Mouse (Mus musculus) cerebellum, adult 2 months (tissue): ENCODE data around the gene Igfbp2. TPM values are rescaled to one million over a fixed set of nuclear protein-coding genes. Genes with fewer than 3 reads are reported as not detected.

Experiments
- DNase-seq, 2 experiments: peaks; one replicate each; pipeline ENCODE4 v3.0.0; 2021
- H3K27ac ChIP-seq: fragments of 200-500 bp; 2 replicates; pipeline ENCODE4 v1.5.1; 2012; ENCODE audit warnings: low read length, control low read depth, inconsistent platforms; ENCODE audit not compliant: insufficient read depth
- H3K27me3 ChIP-seq: fragments of 200-500 bp; 2 replicates; pipeline ENCODE4 v1.6.1; 2012; ENCODE audit warnings: inconsistent platforms, mild to moderate bottlenecking, low read length, moderate library complexity; ENCODE audit not compliant: control insufficient read depth, insufficient read depth
- H3K4me1 ChIP-seq: fragments of 200-500 bp; 2 replicates; pipeline ENCODE4 v1.6.1; 2011; ENCODE audit warnings: low read length; ENCODE audit not compliant: control insufficient read depth, insufficient read depth
- H3K4me3 ChIP-seq: fragments of 200-500 bp; replicated peaks from 2 replicates; pipeline ENCODE3; 2011; ENCODE audit warnings: mild to moderate bottlenecking, low read depth, low read length, control low read depth; ENCODE audit not compliant: insufficient read depth
- CTCF ChIP-seq: fragments of 200-500 bp; IDR thresholded peaks from 2 replicates; pipeline ENCODE4 v1.5.1; 2011; ENCODE audit warnings: low read depth, mild to moderate bottlenecking, control low read depth, low read length, moderate library complexity, borderline replicate concordance; ENCODE audit not compliant: insufficient read depth
- POLR2A ChIP-seq: fragments of 200-500 bp; IDR thresholded peaks from 2 replicates; pipeline ENCODE4 v1.6.1; 2011; ENCODE audit warnings: low read length, control low read depth, borderline replicate concordance; ENCODE audit not compliant: insufficient read depth
- whole genome bisulfite sequencing: fragments of 180-500 bp; shearing (Covaris S2); methylation state at CpG from one replicate; pipeline ENCODE4 v1.1.7; 2018; 5-methylcytosine and 5-hydroxymethylcytosine counted together
- polyA plus RNA-seq: library from polyadenylated mRNA; depleted of rRNA; stranded (reverse); fragments of >200 nt; gene quantifications from 2 replicates; pipeline ENCODE4 v1.2.3, GENCODE M21; 2012

The Igfbp2 gene
- polyA plus RNA-seq, 1 experiment = 63.0 TPM

DNA sequence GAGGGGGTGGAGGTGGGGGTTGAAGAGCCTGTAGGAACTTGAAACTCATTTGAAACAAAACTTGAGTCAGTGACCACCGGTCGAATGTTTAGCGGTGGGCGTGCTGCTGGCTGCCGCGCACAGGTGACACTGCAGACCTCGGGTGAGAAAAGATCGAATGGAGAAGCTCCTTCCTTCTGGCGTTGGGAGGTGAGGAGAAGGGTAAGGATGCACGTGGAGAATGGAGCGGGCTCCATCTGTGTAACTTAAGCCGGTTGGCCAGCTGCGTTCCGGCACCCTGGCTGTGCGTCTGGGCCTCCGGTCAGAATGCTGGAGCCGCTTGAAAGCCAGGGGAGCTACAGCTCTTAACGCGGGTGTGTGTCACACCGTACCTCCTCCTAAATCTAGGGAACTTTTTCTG lies 983 bp downstream of the Igfbp2 start:
- Histone ChIP-seq H3K4me3 (peak overlapping the region; percentile 2), H3K27me3 (peaks cover 1% of the 10 kb centered on the region; the same call in 1 of the 2 replicates), H3K4me1 (no peaks in the 10 kb centered on the region), H3K27ac (no peak overlapping the region)
- 5% methylated on average over 20 of the region's 20 CpGs for WGBS
- TF ChIP-seq CTCF (no peak), POLR2A (no peak)
- no peak for DNase-seq

DNA sequence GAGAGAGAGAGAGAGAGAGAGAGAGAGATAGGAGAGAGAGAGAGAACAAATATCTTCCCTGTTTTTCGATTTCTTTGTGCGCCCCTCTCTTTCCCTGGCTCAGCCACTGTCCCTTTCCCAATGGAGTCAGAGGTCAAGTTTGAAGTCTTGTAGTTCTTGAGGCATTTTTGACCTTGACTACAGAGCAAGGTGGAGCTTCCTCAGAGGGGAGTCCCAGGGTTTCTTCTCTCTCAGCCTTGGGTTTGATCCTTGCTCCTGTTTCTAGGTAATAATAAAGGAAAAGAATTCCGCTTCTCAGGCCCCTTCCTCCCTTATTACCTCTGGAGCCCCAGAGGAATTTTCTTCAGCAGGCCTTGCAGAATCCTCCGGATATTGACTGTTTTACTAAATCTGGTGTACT lies 1.6 kb downstream of the Igfbp2 start:
- no peak for DNase-seq
- no peak overlapping the region for H3K4me3 ChIP-seq
- H3K4me1 ChIP-seq = no peaks in the 10 kb centered on the region
- TF ChIP-seq CTCF = no peak
- peaks cover 1% of the 10 kb centered on the region; the same call in 1 of the 2 replicates for H3K27me3 ChIP-seq
- WGBS = 77% methylated on average over 4 of the region's 4 CpGs
- H3K27ac ChIP-seq = no peak overlapping the region

DNA sequence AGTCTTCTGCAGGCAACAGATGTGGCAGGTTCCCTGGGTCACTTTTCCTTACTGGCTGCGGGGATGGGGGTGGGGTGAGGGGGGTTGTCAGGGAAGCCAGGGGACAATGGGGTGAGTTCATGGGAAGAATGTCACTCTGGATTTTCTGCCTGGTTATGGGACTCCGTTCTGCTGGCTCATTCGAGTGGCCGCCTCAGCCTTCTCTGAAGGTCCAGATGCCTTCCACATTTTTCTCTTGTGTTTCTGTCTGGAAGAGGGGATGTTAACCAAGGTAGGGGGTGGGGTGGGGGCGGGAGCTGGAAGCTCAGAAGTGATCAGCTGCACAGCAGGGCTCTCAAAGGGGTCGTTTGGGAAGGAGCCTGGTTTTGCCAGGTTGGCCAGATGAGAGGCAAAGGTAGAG lies 2.1 kb downstream of the Igfbp2 start:
- WGBS = 70% methylated on average over 6 of the region's 6 CpGs
- no peak for DNase-seq
- Histone ChIP-seq H3K27me3 (peaks cover 1% of the 10 kb centered on the region; the same call in 1 of the 2 replicates), H3K4me1 (no peaks in the 10 kb centered on the region), H3K4me3 (no peak overlapping the region), H3K27ac (no peak overlapping the region)
- TF ChIP-seq POLR2A = no peak
- no peak for TF ChIP-seq CTCF

DNA sequence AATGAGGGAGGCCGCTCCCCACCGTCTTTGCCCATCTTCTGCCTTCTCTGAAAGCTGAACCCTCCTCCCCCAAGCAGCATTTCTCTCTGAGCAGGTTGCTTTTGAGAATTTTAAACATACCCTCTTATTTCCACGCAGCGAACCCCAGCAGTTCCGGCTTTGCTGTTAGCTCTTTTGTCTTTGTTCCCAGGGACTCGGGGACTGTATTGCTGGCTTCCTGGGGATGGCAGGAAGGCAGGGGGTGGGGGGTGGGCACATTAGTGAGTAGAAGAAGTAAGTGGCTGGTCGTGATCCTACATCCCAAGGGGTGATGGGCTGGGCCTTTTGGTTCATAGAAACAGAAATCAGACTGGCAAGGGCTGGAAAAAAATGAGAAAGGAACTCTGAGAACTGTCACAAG lies 2.6 kb downstream of the Igfbp2 start:
- no peak overlapping the region for H3K27ac ChIP-seq

DNA sequence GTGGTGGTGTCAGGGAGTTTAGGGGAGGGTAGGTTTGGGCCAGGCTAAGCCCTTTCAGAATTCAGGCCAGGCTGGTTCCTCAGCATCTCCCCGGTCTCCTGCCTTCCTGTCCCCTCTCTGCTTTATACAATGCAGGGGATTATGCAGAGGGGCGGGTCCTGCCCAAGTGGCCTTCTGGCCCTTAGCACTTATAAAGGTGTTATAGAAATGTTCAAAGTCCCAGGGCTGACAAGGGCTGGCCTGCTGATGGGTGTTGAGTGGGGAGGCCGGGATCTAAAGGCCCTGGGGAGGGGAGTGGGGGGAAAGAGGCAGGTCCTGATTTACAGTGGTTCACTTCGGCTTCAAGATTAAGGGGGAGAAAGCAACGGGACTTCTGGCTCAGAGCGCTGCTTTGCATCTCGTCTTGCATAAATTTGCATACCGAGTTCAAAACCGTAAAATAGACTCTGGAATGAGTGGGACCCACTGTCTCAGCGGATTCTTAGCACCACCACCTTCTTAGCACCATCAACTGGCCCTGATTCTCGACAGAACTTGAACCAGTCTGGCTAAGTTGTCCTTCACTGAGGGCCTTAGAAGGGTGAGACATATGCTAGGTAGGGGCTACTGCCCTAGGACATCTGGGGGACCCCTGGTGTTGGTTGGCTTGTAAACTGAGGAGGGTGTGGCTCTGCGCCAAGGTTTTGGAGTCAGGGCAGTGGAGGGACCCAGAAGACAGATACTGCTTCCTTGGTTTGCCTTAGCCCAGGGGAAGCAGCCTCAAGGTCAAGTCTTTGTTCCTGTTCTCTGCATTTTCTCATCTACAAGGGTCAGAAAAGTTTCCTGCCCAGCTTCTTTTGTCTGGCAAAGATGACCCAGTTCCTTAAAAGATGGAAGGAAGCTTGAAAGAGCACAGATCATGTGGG lies 3.4 kb downstream of the Igfbp2 start:
- peaks cover 1% of the 10 kb centered on the region; the same call in 1 of the 2 replicates for H3K27me3 ChIP-seq
- H3K4me1 ChIP-seq = no peaks in the 10 kb centered on the region
- DNase-seq = no peak
- TF ChIP-seq POLR2A (no peak), CTCF (no peak)
- H3K27ac ChIP-seq = no peak overlapping the region
- WGBS = 63% methylated on average over 12 of the region's 12 CpGs
- H3K4me3 ChIP-seq = no peak overlapping the region

More for the DNA sequence above, 2.6 kb downstream of the Igfbp2 start:
- 70% methylated on average over 7 of the region's 7 CpGs for WGBS
- Histone ChIP-seq H3K27me3 (peaks cover 1% of the 10 kb centered on the region; the same call in 1 of the 2 replicates), H3K4me1 (no peaks in the 10 kb centered on the region), H3K4me3 (no peak overlapping the region)
- TF ChIP-seq POLR2A (no peak), CTCF (no peak)
- DNase-seq = no peak

DNA sequence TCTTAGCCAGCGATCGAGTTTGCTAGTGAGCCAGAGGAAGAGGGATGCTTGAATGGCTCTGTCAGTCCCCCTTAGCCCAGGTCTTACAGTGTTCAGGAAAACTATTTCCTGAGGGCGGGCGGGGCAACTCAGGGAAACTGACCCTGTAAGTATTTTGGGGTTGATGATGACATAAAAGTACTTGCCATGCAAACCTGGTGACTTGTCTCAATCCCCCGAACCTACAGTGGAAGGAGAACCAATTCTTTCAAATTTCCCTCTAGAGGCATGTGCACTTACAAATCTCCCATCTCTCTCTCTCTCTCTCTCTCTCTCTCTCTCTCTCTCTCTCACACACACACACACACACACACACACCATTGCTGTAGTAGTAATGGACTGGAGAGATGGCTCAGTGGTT lies 4.5 kb downstream of the Igfbp2 start:
- H3K27ac ChIP-seq = no peak overlapping the region
- no peaks in the 10 kb centered on the region for H3K4me1 ChIP-seq
- no peak for TF ChIP-seq CTCF
- no peak for TF ChIP-seq POLR2A
- peaks cover 1% of the 10 kb centered on the region; the same call in 1 of the 2 replicates for H3K27me3 ChIP-seq
- 93% methylated on average over 5 of the region's 5 CpGs for WGBS
- no peak for DNase-seq
- no peak overlapping the region for H3K4me3 ChIP-seq

DNA sequence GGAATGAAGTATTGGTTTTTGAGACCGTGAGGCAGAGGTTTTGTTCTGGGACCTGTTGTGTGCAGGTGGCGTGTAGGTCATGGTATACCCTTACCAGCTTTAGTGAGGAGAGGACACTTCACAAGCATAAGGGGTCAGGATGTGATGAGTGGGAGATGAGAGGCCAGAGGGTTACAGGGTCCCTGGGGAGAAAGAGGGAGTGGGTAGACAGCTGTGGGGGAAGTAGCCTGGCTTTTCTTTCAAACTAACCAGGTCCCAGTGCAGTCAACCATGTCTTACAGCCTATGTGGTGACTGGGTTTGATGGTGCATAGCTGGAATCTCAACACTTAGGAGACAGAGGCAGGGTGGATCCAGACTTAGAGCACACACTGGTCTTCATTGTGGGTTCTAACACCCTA lies 6.2 kb downstream of the Igfbp2 start:
- TF ChIP-seq POLR2A = no peak
- TF ChIP-seq CTCF = no peak
- no peak for DNase-seq
- Histone ChIP-seq H3K27me3 (no peaks in the 10 kb centered on the region), H3K4me3 (no peak overlapping the region), H3K4me1 (no peaks in the 10 kb centered on the region), H3K27ac (no peak overlapping the region)
- WGBS = 83% methylated on average over 2 of the region's 2 CpGs

DNA sequence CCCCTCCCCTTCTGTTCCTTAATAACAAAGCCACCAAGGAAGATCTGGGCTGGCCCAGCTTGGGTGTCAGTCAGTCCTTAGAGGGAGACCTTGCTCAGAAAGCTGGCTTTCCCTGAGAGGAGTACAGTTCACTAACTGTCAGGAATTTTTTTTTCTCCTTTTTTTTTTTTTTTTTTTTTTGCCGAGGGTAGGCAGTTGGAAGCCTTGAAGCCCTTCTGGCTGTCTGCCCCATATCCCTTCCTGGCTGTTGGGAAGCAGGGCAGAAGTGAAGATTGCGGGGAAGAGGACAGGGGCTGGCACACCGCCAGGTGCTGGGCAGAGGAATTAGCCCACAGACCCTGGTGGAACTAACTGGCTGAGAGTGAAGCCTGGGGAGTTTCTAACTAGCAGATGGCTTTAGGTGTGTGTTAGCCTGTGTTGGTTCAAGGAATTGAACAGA lies 8.4 kb downstream of the Igfbp2 start:
- no peaks in the 10 kb centered on the region for H3K27me3 ChIP-seq
- H3K4me1 ChIP-seq = no peaks in the 10 kb centered on the region
- H3K4me3 ChIP-seq = no peak overlapping the region
- no peak for DNase-seq
- no peak for TF ChIP-seq CTCF
- 7% methylated on average over 3 of the region's 3 CpGs for WGBS
- H3K27ac ChIP-seq = no peak overlapping the region
